Mouse (Mus musculus): Measurements from ENCODE around the gene Ttll6. TPM values are rescaled to one million over a fixed set of nuclear protein-coding genes. Genes with fewer than 3 reads are reported as not detected.

Ttll6 gene
- total RNA-seq, 2 experiments from 2014 or later = 0.12 to 0.40 TPM

DNA sequence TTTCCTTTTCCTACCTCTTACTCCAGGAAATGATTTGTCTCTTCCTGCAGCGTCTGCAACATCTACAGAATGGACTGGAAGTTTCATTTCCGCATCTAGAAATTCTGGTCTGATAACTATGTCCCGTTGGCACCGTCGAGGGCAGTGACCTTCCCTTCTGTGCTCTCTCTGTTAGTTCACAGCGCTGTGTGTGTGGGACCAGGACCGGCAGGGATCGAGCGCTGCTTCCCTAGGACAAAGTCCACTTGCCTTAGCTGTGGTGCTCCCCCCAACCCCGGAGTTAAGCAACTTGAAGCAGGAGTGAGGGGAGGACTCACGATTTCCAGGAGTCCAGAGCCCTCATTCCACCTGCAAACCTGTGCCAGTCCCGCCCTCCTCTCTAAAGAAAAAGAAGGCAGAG lies 31.2 kb downstream of the Ttll6 start:
- DNase-seq (ENCODE audit: extremely low spot score in 1 of 2, low spot score in 1 of 2) = no peak

- no peak for DNase-seq (ENCODE audit: extremely low spot score in 1 of 2, low spot score in 1 of 2)
Observed at GRCm38 (mm10) chr11:96168125-96168524, 34.5 kb downstream of the Ttll6 start.

DNA sequence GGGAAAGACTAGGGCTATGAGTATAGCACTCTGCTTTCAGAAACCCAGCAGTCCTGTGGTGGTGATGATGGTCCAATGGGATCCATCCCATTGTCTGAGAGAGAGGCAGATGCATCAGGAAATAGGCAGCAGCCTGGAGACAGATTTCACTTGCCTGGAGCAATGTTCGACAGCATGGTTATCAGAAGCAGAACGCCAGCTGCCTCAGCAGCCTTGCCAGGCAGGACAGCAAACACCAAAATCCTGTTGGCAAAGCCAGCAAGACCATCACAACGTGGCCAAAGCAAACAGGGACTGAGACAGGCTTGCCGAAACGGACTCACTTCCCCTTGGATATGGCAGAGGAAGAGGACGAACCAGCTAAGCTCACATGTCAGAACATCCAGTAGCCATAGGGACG lies 35.4 kb downstream of the Ttll6 start:
- DNase-seq (ENCODE audit: extremely low spot score in 1 of 2, low spot score in 1 of 2) = no peak

- no peak for DNase-seq (ENCODE audit: extremely low spot score in 1 of 2, low spot score in 1 of 2)
Observed at GRCm38 (mm10) chr11:96170711-96171379, 37.3 kb downstream of the Ttll6 start.

DNA sequence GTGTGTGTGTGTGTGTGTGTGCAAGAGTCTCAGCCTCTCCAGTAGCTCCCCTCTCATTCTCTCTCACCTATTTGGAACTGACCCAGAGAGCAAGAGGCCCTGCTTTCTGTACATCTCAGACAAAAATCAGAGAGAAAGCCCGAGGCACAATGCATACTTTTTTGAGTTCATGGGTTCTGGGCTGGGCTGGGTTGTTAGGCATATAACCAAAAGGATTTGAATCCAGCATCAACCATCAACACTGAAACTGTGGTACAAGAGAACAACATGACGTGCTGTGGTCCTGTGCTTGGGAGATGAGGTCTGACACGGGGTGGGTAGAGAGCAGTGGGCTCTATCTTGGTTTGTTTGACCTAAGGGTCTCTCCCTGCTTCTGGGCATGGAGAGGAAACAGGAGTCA lies 38.0 kb downstream of the Ttll6 start:
- no peak for DNase-seq (ENCODE audit: extremely low spot score in 1 of 2, low spot score in 1 of 2)

DNA sequence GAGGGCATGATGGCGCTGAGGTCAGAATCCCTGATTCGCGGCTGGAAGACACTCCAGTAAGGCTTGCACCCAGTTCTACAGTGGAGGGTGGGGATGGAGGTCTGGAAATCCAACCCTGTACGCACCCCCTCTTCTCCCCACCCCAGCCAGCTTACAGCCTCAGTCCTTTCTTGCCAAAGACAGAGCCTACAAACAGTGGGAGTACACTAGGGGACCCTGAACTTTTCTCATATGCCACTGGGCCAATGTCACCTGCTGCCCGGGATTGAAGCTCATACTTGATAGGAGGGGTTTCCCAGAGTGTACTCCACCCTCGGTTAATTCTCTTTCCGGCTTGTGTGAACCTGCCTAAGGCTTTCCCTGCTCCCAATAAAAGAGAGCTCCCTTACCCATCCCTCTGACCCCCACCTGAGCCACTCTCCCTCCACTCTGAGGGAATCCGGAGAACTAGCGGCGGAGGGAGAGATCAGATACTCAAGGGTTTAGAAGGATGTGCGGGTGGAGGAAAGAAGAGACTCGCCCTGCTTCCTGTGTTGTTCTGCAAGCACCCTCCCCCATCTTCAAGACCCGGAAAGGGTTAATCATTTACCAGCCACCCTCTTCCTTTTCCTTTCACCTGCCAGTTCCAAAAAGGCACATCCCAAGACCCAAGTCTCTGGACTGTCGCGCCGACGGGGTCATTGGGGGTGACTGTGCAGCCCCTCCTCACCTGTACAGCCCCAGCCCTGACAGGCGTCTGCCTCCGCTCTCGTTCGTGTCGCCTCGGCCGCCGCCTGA lies 39.1 kb downstream of the Ttll6 start:
- DNase-seq (ENCODE audit: extremely low spot score in 1 of 2, low spot score in 1 of 2) = no peak

DNA sequence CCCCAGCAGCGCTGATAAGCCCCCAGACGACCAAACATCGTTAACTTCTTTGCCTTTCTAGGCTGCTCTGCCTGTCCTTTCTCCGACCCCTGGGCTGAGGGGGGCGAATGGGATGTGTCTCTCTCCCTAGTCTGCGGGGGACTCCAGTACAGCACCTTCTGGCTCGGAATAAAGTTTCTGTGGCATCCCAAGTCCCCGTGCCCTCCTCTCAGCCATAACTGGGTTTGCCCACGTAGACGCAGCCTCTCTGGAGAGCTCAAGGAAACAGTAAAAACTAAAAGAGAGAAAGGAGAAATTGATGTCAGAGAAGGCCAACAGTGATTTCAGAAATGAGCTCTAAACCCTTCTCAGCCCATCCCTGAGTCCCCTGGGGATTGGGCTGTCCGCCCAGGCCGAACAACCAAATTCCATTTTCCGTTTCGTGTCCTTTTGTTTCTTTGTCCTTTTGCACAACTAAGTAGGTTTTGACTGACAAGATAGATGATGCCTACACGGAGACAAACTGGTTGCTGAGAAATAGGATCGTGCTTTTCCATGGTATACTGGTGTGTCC lies 39.8 kb downstream of the Ttll6 start:
- DNase-seq (ENCODE audit: extremely low spot score in 1 of 2, low spot score in 1 of 2) = no peak

GRCm38 (mm10) chr11:96174881-96175280 lies 41.3 kb downstream of the Ttll6 start:
- DNase-seq (ENCODE audit: extremely low spot score in 1 of 2, low spot score in 1 of 2) = no peak

DNA sequence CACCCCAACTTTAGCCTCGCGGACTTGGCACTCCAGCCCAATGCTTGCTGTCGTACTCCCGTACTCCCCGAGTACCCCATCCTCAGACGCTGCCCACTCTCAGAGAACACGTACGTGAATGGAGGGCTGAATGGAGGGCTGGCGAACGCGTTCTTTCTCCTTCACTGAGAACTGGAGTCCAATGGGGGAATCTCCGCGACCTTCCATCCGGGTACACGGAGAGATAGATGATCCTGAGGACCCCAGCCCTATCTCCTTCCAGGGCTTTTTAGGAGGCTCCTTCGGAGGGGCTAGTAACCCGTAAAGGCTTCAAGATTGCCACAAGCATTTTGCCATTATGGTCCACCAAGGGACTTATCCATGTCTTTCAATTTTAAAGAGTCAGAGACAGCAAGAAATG lies 41.9 kb downstream of the Ttll6 start:
- no peak for DNase-seq (ENCODE audit: extremely low spot score in 1 of 2, low spot score in 1 of 2)

GRCm38 (mm10) chr11:96175951-96176530 lies 42.5 kb downstream of the Ttll6 start:
- no peak for DNase-seq (ENCODE audit: extremely low spot score in 1 of 2, low spot score in 1 of 2)

DNA sequence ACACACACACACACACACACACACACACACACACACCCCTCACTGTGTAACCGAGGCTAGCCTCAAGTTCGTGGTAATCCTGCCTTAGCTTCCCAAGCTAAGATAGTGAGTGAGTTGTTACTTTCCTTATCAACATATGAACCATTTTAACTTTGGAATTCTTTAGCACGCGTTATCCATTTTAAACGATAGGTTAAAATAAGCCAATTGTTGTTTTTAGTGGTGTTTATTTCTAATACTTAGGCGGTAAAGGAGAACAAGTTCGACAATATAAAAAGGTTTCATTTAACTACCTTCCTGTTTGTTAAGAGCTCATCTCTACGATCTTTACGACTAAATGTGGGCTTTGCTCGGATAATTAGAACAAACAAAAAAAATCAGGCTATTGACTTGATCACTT lies 43.3 kb downstream of the Ttll6 start:
- DNase-seq (ENCODE audit: extremely low spot score in 1 of 2, low spot score in 1 of 2) = no peak

GRCm38 (mm10) chr11:96177546-96178174 lies 44.1 kb downstream of the Ttll6 start:
- no peak for DNase-seq (ENCODE audit: extremely low spot score in 1 of 2, low spot score in 1 of 2)

GRCm38 (mm10) chr11:96178356-96178755 lies 44.8 kb downstream of the Ttll6 start:
- no peak for DNase-seq (ENCODE audit: extremely low spot score in 1 of 2, low spot score in 1 of 2)

DNA sequence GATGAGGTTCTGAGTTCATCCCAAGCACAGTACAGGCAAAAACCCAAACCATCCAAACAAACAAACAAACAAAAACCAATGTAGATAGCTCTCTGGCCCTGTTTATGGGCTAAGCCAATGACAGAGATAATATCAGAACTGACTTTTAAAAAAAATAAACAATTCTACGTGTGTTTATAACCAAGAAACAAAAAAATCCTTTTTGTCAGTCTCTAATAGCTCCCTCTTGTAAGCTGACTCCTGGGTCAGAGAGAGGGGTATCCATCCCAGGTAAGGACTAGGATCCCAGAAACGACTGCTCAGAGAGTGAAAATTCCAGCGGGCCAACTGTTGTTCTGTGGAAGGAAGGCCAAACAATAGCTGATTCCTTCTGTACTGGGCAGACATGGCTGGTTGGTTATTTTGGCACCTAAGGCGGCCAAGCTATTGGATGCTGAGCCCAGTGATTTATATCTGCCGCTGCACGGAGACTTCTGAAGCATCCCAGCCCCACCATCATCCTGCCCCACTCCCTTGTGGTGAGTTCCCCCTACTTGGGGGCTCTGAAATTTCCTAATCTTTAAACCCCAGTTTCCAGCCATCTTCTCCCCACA lies 45.4 kb downstream of the Ttll6 start:
- no peak for DNase-seq (ENCODE audit: extremely low spot score in 1 of 2, low spot score in 1 of 2)

DNA sequence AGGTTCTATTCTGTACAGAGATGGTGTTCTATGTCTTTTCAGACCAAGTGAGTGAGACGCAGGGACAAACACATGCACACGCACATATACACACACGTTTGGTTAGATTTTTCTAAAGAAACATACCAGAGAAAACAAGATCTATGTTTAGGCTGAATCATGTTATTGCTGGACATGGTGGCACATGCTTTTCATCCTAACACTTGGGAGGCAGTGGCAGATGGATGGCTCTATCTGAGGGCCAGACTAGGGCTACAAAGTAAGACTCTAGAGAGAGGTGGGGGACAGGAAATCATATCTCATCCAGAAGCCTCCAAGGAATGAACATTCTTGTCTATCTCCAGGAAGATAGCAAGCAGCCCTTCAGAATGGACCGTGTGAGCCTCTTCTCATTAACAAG lies 47.5 kb downstream of the Ttll6 start:
- DNase-seq (ENCODE audit: extremely low spot score in 1 of 2, low spot score in 1 of 2) = no peak

DNA sequence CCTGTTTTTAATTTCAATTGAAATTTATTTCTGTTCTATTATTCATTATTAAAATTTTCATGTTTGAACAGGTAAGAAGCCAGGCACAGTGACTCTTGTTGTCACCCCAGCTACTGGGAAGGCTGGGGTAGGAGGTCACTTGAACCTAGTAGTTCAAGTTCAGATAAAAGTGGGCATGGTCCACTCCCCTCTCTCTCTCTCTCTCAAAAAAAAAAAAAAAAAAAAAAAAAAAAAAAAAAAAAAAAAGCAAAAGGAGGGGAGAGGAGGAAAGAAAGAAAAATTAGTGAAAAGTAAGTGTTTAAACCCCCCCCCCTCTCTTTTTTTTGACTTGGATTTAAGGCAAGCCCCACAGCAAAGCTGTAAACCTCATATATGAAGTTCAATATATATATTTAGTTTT lies 50.6 kb downstream of the Ttll6 start:
- no peak for DNase-seq (ENCODE audit: extremely low spot score in 1 of 2, low spot score in 1 of 2)

DNA sequence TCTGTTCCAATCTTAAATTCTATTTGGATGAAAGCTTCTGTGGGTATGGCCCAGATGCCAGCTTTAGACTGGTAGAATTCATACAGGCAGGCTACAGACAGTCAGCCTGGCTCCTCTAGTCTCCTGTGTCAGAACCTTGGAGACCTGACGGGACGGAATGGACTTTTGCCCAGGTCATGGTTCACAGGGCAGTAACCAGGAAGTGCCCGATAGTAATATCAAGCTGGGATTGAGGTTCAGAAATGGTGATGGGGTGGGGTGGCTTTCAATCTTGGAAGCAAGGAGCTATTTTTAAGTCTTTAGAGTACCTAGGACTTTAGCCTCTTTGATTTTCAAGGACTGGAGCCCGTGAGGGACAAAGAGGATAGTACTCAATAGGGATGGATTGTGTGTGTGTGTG lies 53.7 kb downstream of the Ttll6 start:
- no peak for DNase-seq (ENCODE audit: extremely low spot score in 1 of 2, low spot score in 1 of 2)

DNA sequence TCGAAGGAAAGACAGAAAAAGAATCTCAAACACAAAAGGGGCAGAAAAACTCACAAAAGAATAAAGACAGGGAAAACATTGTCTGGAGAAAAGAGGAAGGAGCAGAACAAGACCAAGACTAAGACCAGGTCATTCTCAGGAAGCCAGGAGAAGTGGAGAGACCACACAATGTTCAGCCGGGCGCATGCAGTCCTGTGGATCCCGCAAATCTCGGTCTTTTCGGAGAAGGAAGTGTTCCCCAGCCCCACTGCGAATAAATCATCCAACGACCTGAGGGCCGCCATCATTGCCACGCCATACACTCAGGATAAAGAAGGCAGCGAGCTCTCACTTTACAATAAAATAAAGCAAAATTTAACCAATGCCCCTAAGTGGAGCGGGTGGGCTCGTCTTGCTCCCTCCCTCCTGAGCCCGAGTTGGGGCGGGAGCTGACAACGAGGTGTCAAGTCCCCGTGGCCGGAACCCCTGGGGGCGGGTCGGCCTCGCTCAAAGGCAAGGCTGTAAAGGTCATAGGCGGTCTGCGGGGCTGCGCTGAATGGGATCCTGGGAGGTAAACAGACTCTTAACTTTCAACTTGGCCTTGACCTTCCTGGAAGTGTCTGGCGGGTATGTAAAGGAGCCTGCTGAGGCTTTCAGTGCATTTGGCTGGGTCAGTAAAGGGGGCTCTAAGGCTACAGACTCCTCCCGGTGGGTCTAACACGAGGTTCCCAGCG lies 56.4 kb downstream of the Ttll6 start:
- DNase-seq (ENCODE audit: extremely low spot score in 1 of 2, low spot score in 1 of 2) = no peak

- DNase-seq (ENCODE audit: extremely low spot score in 1 of 2, low spot score in 1 of 2) = no peak
Observed at GRCm38 (mm10) chr11:96191132-96191531, 57.5 kb downstream of the Ttll6 start.

All from layer of hippocampus, postnatal 25 days (tissue).